Mouse (Mus musculus) cortical plate, adult 2 months (tissue): Measurements from ENCODE around the gene Tnpo2.

Experiments
- CTCF ChIP-seq: fragments of 200-500 bp; IDR thresholded peaks from 2 replicates; pipeline ENCODE4 v1.5.1; 2011; ENCODE audit warnings: mild to moderate bottlenecking, control low read depth, low read length; ENCODE audit not compliant: insufficient read depth; ENCODE audit errors: extremely low read depth
- POLR2A ChIP-seq: fragments of 200-500 bp; IDR thresholded peaks from 2 replicates; pipeline ENCODE4 v1.6.1; 2011; ENCODE audit warnings: mild to moderate bottlenecking, low read length, control low read depth; ENCODE audit not compliant: insufficient read depth; ENCODE audit errors: extremely low read depth

GRCm38 (mm10) chr8:85059879-85060616 is 23.3 kb downstream of the Tnpo2 start, which contains the start of gene Fbxw9:
- TF ChIP-seq POLR2A (peak; percentile 75), CTCF (no peak)
